Mouse (Mus musculus) induced T-regulatory cell, adult 2 months (primary cell): ENCODE data around the gene Anks1.
"Not testable (repeated sequence)": the region's sequence is repeated elsewhere in the genome, so short reads cannot be mapped to it uniquely, and the experiment has no call there.

ENCODE experiments used
- DNase-seq: peaks from one replicate; pipeline ENCODE4 v3.0.0-alpha.2; 2012; ENCODE audit warnings: low read depth

The Anks1 gene

GRCm38 (mm10) chr17:27966508-27967021, 57.5 kb downstream of the Anks1 start:
- DNase-seq = no peak

- DNase-seq = no peak
Measured at GRCm38 (mm10) chr17:27967529-27967928, 58.4 kb downstream of the Anks1 start.

GRCm38 (mm10) chr17:27968033-27968750, 59.1 kb downstream of the Anks1 start:
- DNase-seq = no peak

- no peak for DNase-seq
Measured at GRCm38 (mm10) chr17:27968903-27969302, 59.8 kb downstream of the Anks1 start.

- peak; percentile 34 for DNase-seq
Measured at GRCm38 (mm10) chr17:27969365-27969764, 60.3 kb downstream of the Anks1 start.

GRCm38 (mm10) chr17:27969896-27970295, 60.8 kb downstream of the Anks1 start:
- no peak for DNase-seq

- DNase-seq = peak; percentile 9
Measured at GRCm38 (mm10) chr17:27970305-27970704, 61.2 kb downstream of the Anks1 start.

GRCm38 (mm10) chr17:27971496-27971895, 62.4 kb downstream of the Anks1 start:
- no peak for DNase-seq

- no peak for DNase-seq
Measured at GRCm38 (mm10) chr17:27973337-27973736, 64.2 kb downstream of the Anks1 start.

GRCm38 (mm10) chr17:27976266-27976665, 67.2 kb downstream of the Anks1 start:
- DNase-seq = no peak

- DNase-seq = no peak
Measured at GRCm38 (mm10) chr17:27977008-27977636, 68.0 kb downstream of the Anks1 start.

- DNase-seq = no peak
Measured at GRCm38 (mm10) chr17:27980391-27980955, 71.4 kb downstream of the Anks1 start.

GRCm38 (mm10) chr17:27981451-27982069, 72.5 kb downstream of the Anks1 start:
- no peak for DNase-seq

GRCm38 (mm10) chr17:27982070-27982457, 73.0 kb downstream of the Anks1 start:
- not testable (repeated sequence) for DNase-seq

- DNase-seq = no peak
Measured at GRCm38 (mm10) chr17:27982712-27983266, 73.7 kb downstream of the Anks1 start.

GRCm38 (mm10) chr17:27984421-27984820, 75.3 kb downstream of the Anks1 start:
- DNase-seq = no peak

- DNase-seq = no peak
Measured at GRCm38 (mm10) chr17:27986106-27986505, 77.0 kb downstream of the Anks1 start.

- DNase-seq = peak; percentile 87
Measured at GRCm38 (mm10) chr17:27989807-27990542, 80.9 kb downstream of the Anks1 start.

- no peak for DNase-seq
Measured at GRCm38 (mm10) chr17:27994001-27994944, 85.2 kb downstream of the Anks1 start.

- no peak for DNase-seq
Measured at GRCm38 (mm10) chr17:27996320-27996719, 87.2 kb downstream of the Anks1 start.
